Mouse (Mus musculus): ENCODE results near the gene Lman1l.

Lman1l gene

DNA sequence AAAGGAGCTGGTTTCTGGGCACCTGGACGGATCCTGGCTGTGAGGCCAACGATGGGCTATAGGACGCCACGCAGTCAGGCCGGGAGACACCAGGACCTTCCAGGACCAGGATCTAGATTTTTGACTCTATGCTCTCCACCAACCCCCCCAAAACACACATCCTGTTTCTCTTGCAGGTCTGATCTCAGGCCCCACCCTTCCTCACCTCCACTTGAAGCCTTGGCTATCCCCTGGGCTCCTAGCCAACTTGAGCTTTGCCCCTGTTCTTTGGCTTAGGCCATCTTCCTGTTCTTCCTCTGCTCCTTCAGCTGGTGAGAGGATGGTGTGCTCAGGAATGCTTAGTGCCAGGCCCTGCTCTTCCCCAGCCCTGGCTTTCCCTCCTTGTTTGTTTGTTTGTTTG is at the start of gene Lman1l:
TSS of gene Lman1l (minus strand) at position 101 of the 400 bp plus-strand sequence.
- in situ Hi-C loops (cut with MboI, MseI): no loop called here

- in situ Hi-C loops (cut with MboI, MseI): no loop called here
These were observed 49.0 kb upstream of the Lman1l start for GRCm38 (mm10) chr9:57669566-57669965.

DNA sequence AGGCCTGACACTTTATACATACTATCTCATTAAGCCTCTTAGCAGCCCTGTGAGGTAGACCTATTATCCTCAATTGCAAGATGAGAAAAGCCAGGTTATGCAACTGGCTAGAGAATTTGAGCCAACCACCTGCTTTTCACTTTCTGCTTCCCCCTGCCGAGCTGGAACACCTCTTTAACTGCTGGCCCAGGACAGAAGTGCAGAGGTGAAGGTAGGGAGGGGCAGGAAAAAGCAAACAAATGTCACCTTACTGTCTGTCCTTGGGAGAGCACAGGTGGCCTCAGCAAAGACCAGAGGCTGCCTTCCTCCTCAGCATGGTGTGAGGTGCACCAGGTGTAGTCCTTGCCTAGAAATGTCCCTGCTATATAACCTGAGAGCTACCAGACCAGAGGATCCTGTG is 47.7 kb upstream of the Lman1l start:
- in situ Hi-C loops (cut with MboI, MseI): no loop called here

DNA sequence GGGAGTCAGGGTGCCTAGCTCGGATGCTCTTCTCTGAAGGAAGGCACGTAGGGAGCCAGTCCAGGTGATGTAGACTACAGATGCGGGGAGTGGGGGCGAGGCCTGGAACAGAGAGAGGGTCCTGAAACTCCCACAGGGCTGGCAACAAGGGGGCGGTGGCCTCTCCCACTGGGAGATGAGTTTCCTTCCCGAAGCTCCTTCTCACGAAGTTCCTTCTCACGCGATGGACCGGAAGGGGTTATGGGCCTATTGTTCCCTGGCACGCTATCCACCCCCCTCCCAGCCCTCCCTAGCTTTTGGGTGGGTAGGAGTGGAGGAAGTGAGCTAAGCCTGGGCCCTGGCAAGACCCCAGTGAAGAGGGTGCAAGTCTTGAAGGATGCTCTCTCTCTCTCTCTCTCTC is 47.2 kb upstream of the Lman1l start:
- in situ Hi-C loops (cut with MboI, MseI): no loop called here

- in situ Hi-C loops (cut with MboI, MseI): no loop called here
These were observed 46.6 kb upstream of the Lman1l start for GRCm38 (mm10) chr9:57667136-57667535.

DNA sequence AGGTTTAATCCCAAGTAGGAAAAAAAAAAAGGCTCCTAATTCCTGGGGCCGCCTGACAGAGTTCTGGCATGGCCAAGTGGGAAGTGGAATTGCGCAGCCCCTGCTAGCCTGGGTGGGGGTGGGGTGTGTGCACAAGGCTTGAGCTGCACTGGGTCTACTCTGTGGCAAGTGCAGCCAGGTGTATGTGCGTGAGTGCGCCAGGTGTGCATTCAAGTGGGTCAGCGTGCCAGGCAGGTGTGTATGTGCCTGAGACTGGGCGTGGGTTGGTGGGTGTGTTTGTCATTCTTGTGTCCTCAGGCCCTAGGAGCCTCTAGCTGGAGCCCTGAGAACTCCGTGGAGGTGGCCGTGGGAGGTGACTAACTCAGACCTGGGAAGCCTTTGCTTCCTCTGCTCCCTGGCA is 46.0 kb upstream of the Lman1l start:
- in situ Hi-C loops (cut with MboI, MseI): no loop called here

GRCm38 (mm10) chr9:57664616-57665015 is 44.0 kb upstream of the Lman1l start:
- in situ Hi-C loops (cut with MboI, MseI): loop anchor here in 1 of 2 experiments (5.0 kb wide), 1 partner anchor 88 kb away; no protein-coding TSS in a partner anchor

DNA sequence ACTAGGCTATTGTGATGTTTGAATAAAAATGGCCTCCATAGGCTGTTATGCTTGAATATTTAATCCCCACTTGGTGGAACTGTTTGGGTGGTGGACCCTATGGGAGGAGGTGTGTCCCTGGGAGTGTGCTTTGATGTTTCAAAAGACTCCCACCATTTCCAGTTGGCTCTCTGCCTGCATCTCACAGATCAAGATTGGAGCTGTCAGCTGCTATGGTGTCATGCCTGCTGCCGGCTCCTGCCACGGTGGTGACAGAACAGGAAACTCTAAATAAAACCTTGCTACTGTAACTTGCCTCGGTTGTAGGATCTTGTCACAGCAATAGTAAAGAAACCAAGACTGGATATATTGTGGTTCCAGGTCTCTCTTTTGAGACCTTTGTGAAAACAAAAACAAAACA is 41.0 kb upstream of the Lman1l start:
- in situ Hi-C loops (cut with MboI, MseI): loop anchor here in 1 of 2 experiments (5.0 kb wide), 1 partner anchor 91 kb away; no protein-coding TSS in a partner anchor

DNA sequence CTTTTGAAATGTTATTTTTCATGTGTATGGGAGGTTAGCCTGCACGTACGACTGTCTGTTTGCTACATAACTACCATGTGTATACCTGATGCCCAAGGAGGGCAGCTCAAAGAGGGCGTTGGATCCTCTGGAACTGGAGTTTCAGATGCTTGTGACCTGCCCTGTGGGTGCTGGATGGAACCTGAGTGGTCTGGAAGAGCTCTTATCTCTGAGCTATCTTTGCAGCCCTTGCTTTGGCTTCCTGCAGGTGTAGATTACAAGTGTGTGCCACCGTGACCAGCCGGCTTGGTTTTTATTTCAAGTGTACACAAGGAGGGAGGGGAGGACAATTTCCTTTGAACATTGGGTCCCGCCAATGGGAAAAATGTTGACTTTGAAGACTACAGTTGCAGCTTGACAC is 39.9 kb upstream of the Lman1l start:
- in situ Hi-C loops (cut with MboI, MseI): loop anchor here in 1 of 2 experiments (5.0 kb wide), 1 partner anchor 92 kb away; no protein-coding TSS in a partner anchor

- in situ Hi-C loops (cut with MboI, MseI): loop anchor here (5.0 kb wide), 2 partner anchors 42 to 93 kb away; no protein-coding TSS in a partner anchor
These were observed 39.2 kb upstream of the Lman1l start for GRCm38 (mm10) chr9:57659774-57660173.

- in situ Hi-C loops (cut with MboI, MseI): loop anchor here in 1 of 2 experiments (5.0 kb wide), 1 partner anchor 42 kb away; no protein-coding TSS in a partner anchor
These were observed 38.4 kb upstream of the Lman1l start for GRCm38 (mm10) chr9:57658970-57659369.

DNA sequence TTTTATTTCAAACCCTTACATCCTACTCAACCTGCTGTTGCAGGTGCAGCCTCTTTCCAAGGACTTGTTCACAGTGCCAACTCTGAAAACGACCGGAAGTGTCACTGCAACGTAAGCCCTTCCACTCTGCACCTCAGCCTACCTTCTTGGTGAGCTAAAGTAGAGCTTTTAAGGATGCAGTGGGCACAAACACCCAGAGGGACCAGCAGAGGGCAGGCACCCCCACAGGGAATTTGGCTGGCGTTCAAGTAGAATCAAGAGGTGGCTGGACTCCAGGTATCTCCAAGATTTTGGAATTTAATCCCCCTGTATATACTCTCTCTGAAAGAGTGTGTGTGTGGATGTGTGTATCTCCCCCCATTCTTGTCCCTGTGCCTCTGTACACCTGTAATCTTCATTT is 37.3 kb upstream of the Lman1l start:
- in situ Hi-C loops (cut with MboI, MseI): loop anchor here in 1 of 2 experiments (5.0 kb wide), 1 partner anchor 41 kb away; no protein-coding TSS in a partner anchor

GRCm38 (mm10) chr9:57656631-57657350 is 36.2 kb upstream of the Lman1l start:
- in situ Hi-C loops (cut with MboI, MseI): loop anchor here in 1 of 2 experiments (5.0 kb wide), 1 partner anchor 39 kb away; no protein-coding TSS in a partner anchor

DNA sequence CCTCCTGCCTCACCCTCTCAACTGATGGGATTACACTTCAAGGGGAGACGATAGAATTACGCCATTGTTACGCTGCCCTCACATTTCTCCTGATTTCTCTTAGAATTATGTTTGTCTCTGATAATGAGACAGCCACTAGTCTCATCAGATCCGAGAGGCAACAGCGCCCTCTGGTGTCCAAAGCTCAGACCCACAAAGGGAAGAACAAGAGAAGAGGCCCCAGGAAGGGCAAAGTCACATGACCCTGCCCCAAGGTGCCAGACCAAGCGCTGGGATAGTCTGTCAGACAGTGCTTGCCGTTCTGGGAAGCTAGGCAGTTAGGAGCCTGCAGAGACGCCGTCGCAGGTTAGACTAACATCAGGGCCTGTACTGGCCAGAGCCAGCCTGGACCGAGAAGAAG is 35.2 kb upstream of the Lman1l start:
- in situ Hi-C loops (cut with MboI, MseI): loop anchor here in 1 of 2 experiments (5.0 kb wide), 1 partner anchor 38 kb away; no protein-coding TSS in a partner anchor

DNA sequence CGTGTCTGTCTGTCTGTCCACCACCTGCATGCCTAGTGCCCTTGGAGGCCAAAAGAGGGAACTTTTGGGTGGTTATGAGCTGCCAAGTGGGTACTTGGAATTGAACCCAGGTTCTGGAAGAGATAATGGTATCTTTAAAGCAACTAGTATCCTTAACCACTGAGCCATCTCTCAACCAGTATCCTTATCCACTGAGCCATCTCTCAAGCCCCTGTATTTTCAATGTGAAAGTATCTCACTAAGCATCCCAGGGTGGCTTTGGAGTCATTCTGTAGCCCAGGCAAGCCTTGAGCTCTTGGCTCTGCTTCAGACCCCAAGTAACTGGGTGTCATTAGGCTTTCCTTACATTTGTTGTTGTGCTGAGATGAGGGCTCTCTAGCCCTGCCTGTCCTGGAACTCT is 34.4 kb upstream of the Lman1l start:
- in situ Hi-C loops (cut with MboI, MseI): loop anchor here (5.0 kb wide), 2 partner anchors 38 to 103 kb away; partner anchors contain the start of gene Mpi (in 1 of the 2)

DNA sequence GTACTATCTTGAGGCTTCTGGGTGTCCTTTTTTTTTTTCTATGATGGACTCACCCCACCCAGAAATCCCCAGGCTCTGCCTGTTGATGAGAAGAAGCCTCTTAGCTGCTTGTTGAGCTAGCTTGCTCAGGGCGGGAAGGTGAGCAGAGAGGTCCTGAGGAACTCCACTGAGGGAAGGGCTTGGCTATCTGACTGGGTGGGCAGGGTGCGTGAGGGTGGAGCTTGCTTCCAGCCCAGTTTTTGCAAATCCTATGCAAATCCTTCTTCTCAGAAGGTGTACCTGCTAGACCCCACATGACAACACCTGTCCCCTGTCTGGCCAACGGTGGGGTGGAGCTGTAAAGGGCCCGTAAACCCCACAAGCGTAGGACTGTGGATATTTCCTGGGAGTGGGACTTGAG is 32.7 kb upstream of the Lman1l start, which contains the start of gene Csk:
TSS of gene Csk (minus strand) at position 349 of the 400 bp plus-strand sequence.
- in situ Hi-C loops (cut with MboI, MseI): loop anchor here in 1 of 2 experiments (5.0 kb wide), 1 partner anchor 101 kb away; the partner anchor contains the start of gene Mpi

- in situ Hi-C loops (cut with MboI, MseI): loop anchor here in 1 of 2 experiments (5.0 kb wide), 1 partner anchor 101 kb away; the partner anchor contains the start of gene Mpi
These were observed 32.3 kb upstream of the Lman1l start for GRCm38 (mm10) chr9:57652855-57653254.

- in situ Hi-C loops (cut with MboI, MseI): loop anchor here in 1 of 2 experiments (5.0 kb wide), 1 partner anchor 100 kb away; the partner anchor contains the start of gene Mpi
These were observed 31.8 kb upstream of the Lman1l start for GRCm38 (mm10) chr9:57652351-57652750.

DNA sequence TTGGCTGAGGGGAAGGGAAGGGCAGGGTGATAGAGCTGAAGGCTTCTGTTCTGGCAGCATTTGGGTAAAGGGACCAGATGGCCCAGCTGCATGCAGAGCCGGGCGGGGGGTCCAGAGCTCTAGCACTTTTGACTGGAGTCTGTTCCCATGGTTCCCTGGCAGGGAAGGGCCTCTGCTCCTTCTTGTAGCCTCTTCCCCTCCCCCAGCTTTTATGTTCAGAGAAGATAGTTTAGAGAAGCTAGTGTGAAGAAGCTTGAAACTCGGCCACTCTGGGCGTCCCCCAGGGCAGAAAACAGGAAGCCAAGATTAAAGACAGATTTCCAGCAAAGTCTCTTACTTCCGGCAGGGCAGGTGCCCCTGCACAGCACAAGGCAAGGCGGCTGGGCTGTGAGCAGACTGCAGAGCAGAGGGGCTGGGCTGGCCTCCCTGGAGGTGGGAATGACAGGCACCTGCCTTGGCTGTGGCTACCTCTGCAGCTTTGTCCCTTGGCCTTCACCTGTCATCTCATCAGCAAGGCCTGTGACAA is 30.3 kb upstream of the Lman1l start:
- in situ Hi-C loops (cut with MboI, MseI): loop anchor here in 1 of 2 experiments (5.0 kb wide), 1 partner anchor 99 kb away; the partner anchor contains the start of gene Mpi

GRCm38 (mm10) chr9:57650130-57650785 is 29.7 kb upstream of the Lman1l start:
- in situ Hi-C loops (cut with MboI, MseI): loop anchor here in 1 of 2 experiments (5.0 kb wide), 1 partner anchor 98 kb away; the partner anchor contains the start of gene Mpi
